Mouse (Mus musculus) midbrain, embryonic 16.5 days (tissue): Measurements from ENCODE around the gene Gm8857. TPM values are rescaled to one million over a fixed set of nuclear protein-coding genes. Genes with fewer than 3 reads are reported as not detected.
"Not testable (repeated sequence)": the region's sequence is repeated elsewhere in the genome, so short reads cannot be mapped to it uniquely, and the experiment has no call there.

Experiments
- ATAC-seq: fragments of 200-750 bp; cut with Nextera tagmentation; 2 replicates; pipeline ENCODE4 v1.8.0; 2017; ENCODE audit warnings: moderate TSS enrichment
- H3K27ac ChIP-seq: fragments of 300-500 bp; sonication (generic); 2 replicates; pipeline ENCODE4 v1.5.1; 2014; ENCODE audit warnings: mild to moderate bottlenecking, low read length, mixed read lengths
- H3K27me3 ChIP-seq: fragments of 300-500 bp; sonication (generic); 2 replicates; pipeline ENCODE4 v1.6.1; 2014; ENCODE audit warnings: low read depth, low read length, mixed read lengths; ENCODE audit not compliant: control insufficient read depth, insufficient read depth
- H3K36me3 ChIP-seq: fragments of 300-500 bp; sonication (generic); 2 replicates; pipeline ENCODE4 v1.6.1; 2014; ENCODE audit warnings: mild to moderate bottlenecking, low read length, moderate library complexity, mixed read lengths; ENCODE audit not compliant: control insufficient read depth, insufficient read depth
- H3K4me1 ChIP-seq: fragments of 300-500 bp; sonication (generic); 2 replicates; pipeline ENCODE4 v1.6.1; 2014; ENCODE audit warnings: mild to moderate bottlenecking, low read length, mixed read lengths; ENCODE audit not compliant: control insufficient read depth, insufficient read depth
- H3K4me2 ChIP-seq: fragments of 300-500 bp; sonication (generic); 2 replicates; pipeline ENCODE4 v1.6.1; 2014; ENCODE audit warnings: mild to moderate bottlenecking, low read length, mixed read lengths
- H3K4me3 ChIP-seq: fragments of 300-500 bp; sonication (generic); 2 replicates; pipeline ENCODE4 v1.5.1; 2014; ENCODE audit warnings: low read depth, mild to moderate bottlenecking, low read length, moderate library complexity, mixed read lengths
- H3K9ac ChIP-seq: fragments of 300-500 bp; sonication (generic); 2 replicates; pipeline ENCODE4 v1.6.1; 2014; ENCODE audit warnings: low read depth, low read length, mixed read lengths
- H3K9me3 ChIP-seq: fragments of 300-500 bp; sonication (generic); replicated peaks from 2 replicates; pipeline ENCODE4 v1.6.1; 2014; ENCODE audit warnings: mild to moderate bottlenecking, low read length, mixed read lengths; ENCODE audit not compliant: control insufficient read depth, poor library complexity, severe bottlenecking
- WGBS: fragments of 180-500 bp; shearing (Covaris S2); extraction: QIAGEN DNeasy Blood & Tissue Kit; methylation state at CpG from one replicate; pipeline ENCODE4 v1.1.7; 2014; 5-methylcytosine and 5-hydroxymethylcytosine counted together
- polyA plus RNA-seq: library from polyadenylated mRNA; unstranded; fragments of >200 nt; fragmentation: Nextera tagmentation; extraction: Ambion mirVana; gene quantifications from 2 replicates; pipeline ENCODE4 v1.2.1, GENCODE M21; 2015

Gene Gm8857
- not detected in 2 replicates for polyA plus RNA-seq

- not testable (repeated sequence) for H3K27me3 ChIP-seq, H3K36me3 ChIP-seq, H3K4me1 ChIP-seq, ATAC-seq, H3K4me2 ChIP-seq, H3K9ac ChIP-seq, H3K9me3 ChIP-seq, H3K27ac ChIP-seq, H3K4me3 ChIP-seq
- WGBS, result 55% methylated on average over 2 of the region's 3 CpGs
Measured at GRCm38 (mm10) chr5:10947505-10947904, at the start of gene Gm8857, which contains the start of gene Gm8871. Gm8857 (plus strand) TSS chr5:10947807. Gm8871 (plus strand) TSS chr5:10947805.

- whole genome bisulfite sequencing, result 85% methylated on average over 2 of the region's 2 CpGs
- not testable (repeated sequence) for H3K4me3 ChIP-seq, H3K27me3 ChIP-seq, H3K9me3 ChIP-seq, H3K36me3 ChIP-seq, H3K27ac ChIP-seq, H3K4me1 ChIP-seq, ATAC-seq, H3K9ac ChIP-seq, H3K4me2 ChIP-seq
Measured at GRCm38 (mm10) chr5:10953512-10953911, 5.9 kb downstream of the Gm8857 start.

DNA sequence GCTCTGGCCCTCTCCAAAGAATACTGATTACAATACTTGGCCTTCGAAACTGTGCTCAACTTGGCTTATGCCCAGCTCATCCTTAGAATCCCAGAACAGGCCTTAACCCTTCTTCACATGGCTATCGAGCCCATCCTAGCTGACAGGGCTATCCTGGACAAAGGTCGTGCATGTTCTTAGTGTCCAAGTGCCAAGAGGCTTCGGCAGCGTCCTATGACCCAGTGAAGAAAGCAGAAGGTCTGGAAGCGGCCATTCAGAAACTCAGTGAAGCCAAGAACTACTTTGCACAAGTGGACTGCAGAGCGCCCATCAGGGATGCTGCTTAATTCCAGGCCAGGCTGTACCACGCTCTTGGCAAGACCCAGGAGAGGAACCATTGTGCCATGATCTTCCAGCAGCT, 10.4 kb downstream of the Gm8857 start:
- H3K4me1 ChIP-seq, H3K4me2 ChIP-seq, H3K36me3 ChIP-seq, ATAC-seq, H3K4me3 ChIP-seq, H3K27me3 ChIP-seq, H3K27ac ChIP-seq, H3K9ac ChIP-seq, H3K9me3 ChIP-seq: not testable (repeated sequence)
- WGBS, result 88% methylated on average over 3 of the region's 8 CpGs

Other genes starting within 250 kb of the Gm8857 start
- not detected in 2 replicates for gene Gm8871, start within 50 bp of the Gm8857 start, polyA plus RNA-seq
- gene Gm8879, start 179.8 kb downstream of the Gm8857 start, polyA plus RNA-seq, result not detected in 2 replicates
- gene Gm5861, start 235.3 kb downstream of the Gm8857 start, polyA plus RNA-seq, result not detected in 2 replicates